Mouse (Mus musculus) forebrain, embryonic 13.5 days (tissue): ENCODE measurements around the gene Runx3. TPM values are rescaled to one million over a fixed set of nuclear protein-coding genes. Genes with fewer than 3 reads are reported as not detected.

Experiments
- ATAC-seq: fragments of 200-750 bp; cut with Nextera tagmentation; 2 replicates; pipeline ENCODE4 v1.8.0; 2017
- H3K27ac ChIP-seq: fragments of 300-500 bp; sonication (generic); 2 replicates; pipeline ENCODE4 v1.5.1; 2015; ENCODE audit warnings: inconsistent platforms, mild to moderate bottlenecking, moderate library complexity
- H3K27me3 ChIP-seq: fragments of 300-500 bp; sonication (generic); 2 replicates; pipeline ENCODE4 v1.6.1; 2015; ENCODE audit warnings: mild to moderate bottlenecking, inconsistent platforms
- H3K36me3 ChIP-seq: fragments of 300-500 bp; sonication (generic); 2 replicates; pipeline ENCODE4 v1.6.1; 2015; ENCODE audit warnings: mild to moderate bottlenecking, inconsistent platforms; ENCODE audit not compliant: poor library complexity, severe bottlenecking
- H3K4me1 ChIP-seq: fragments of 300-500 bp; sonication (generic); 2 replicates; pipeline ENCODE4 v1.6.1; 2015; ENCODE audit warnings: inconsistent platforms
- H3K4me2 ChIP-seq: fragments of 300-500 bp; sonication (generic); 2 replicates; pipeline ENCODE4 v1.6.1; 2015; ENCODE audit warnings: inconsistent platforms, mild to moderate bottlenecking, moderate library complexity
- H3K4me3 ChIP-seq: fragments of 300-500 bp; sonication (generic); 2 replicates; pipeline ENCODE4 v1.5.1; 2015; ENCODE audit warnings: mild to moderate bottlenecking, inconsistent platforms
- H3K9ac ChIP-seq: fragments of 300-500 bp; sonication (generic); 2 replicates; pipeline ENCODE4 v1.6.1; 2015; ENCODE audit warnings: mild to moderate bottlenecking, inconsistent platforms
- H3K9me3 ChIP-seq: fragments of 300-500 bp; sonication (generic); replicated peaks from 2 replicates; pipeline ENCODE4 v1.6.1; 2016; ENCODE audit warnings: inconsistent platforms
- WGBS: fragments of 180-500 bp; shearing (Covaris S2); methylation state at CpG from one replicate; pipeline ENCODE4 v1.1.7; 2015; 5-methylcytosine and 5-hydroxymethylcytosine counted together
- polyA plus RNA-seq: library from polyadenylated mRNA; unstranded; fragments of >200 nt; fragmentation: Nextera tagmentation; extraction: Ambion mirVana; gene quantifications from 2 replicates; pipeline ENCODE4 v1.2.1, GENCODE M21; 2015

Gene Runx3
- polyA plus RNA-seq, 1 experiment from 2014 or later = not detected

- peaks cover 39% of the 10 kb centered on the region for H3K27me3 ChIP-seq
- H3K9ac ChIP-seq = no peak overlapping the region
These were observed 15.8 kb downstream of the Runx3 start for GRCm38 (mm10) chr4:135136202-135136601.

DNA sequence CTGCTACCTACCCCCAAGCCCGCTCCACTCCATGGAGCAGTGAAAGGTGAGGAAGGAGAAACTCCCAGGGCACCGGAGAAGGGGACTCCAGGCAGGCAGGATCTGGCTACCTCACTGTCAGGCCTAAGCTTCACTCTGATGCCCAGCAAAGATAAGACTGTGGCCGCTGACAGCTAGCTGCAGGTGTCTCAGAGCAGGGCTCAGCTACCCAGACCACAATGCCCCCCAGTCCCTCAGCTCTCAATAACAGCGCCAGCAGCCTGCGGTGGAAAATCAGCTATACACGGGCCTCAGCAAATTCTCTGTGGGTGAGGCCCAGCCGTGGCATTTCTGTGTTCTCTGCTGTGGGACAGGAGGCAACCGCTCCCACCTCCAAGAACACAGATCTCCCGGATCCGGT lies 16.2 kb downstream of the Runx3 start:
- no peaks in the 10 kb centered on the region for H3K9me3 ChIP-seq
- peaks cover 43% of the 10 kb centered on the region for H3K27me3 ChIP-seq
- no peak overlapping the region for H3K9ac ChIP-seq
- H3K36me3 ChIP-seq = no peaks in the 10 kb centered on the region
- H3K27ac ChIP-seq = no peak overlapping the region
- H3K4me1 ChIP-seq = peaks cover 7% of the 10 kb centered on the region; the same call in 1 of the 2 replicates
- no peak overlapping the region for H3K4me2 ChIP-seq
- no peak overlapping the region for H3K4me3 ChIP-seq
- no peak for ATAC-seq
- WGBS = 64% methylated on average over 10 of the region's 10 CpGs

More at GRCm38 (mm10) chr4:135136202-135136601, 15.8 kb downstream of the Runx3 start:
- Histone ChIP-seq H3K9me3 (no peaks in the 10 kb centered on the region), H3K4me1 (peaks cover 7% of the 10 kb centered on the region; the same call in 1 of the 2 replicates), H3K4me3 (no peak overlapping the region), H3K4me2 (no peak overlapping the region), H3K27ac (no peak overlapping the region), H3K36me3 (no peaks in the 10 kb centered on the region)
- WGBS = 56% methylated on average over 8 of the region's 8 CpGs
- no peak for ATAC-seq

- H3K4me3 ChIP-seq = no peak overlapping the region
- H3K4me1 ChIP-seq = peaks cover 7% of the 10 kb centered on the region; the same call in 1 of the 2 replicates
- no peak overlapping the region for H3K4me2 ChIP-seq
- WGBS = 1% methylated on average over 25 of the region's 25 CpGs
- no peaks in the 10 kb centered on the region for H3K36me3 ChIP-seq
- H3K9me3 ChIP-seq = no peaks in the 10 kb centered on the region
- no peak for ATAC-seq
- H3K27me3 ChIP-seq = peaks cover 86% of the 10 kb centered on the region
- H3K27ac ChIP-seq = no peak overlapping the region
- peak overlapping the region; percentile 34; the same call in 1 of the 2 replicates for H3K9ac ChIP-seq
These were observed 20.4 kb downstream of the Runx3 start for GRCm38 (mm10) chr4:135140647-135141515.

DNA sequence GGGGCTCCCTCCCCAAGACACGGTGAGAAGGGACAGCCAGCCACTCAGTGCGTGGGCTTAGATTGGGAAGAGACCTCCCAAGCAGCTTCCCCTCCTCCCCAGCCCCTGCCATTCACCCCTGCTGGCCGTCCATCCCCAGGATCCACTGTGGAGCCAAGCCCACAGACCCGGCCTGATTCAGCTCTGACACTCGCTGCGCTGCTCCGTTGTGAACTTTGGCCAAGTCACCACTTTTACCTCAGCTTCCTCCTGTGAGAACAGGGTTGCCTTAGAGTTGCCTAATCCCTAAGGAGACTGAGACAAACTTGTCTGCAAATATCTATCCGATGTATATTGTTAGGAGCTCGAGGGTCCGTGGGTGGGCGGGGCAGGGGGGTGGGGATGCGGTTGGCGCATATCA lies 21.3 kb downstream of the Runx3 start:
- no peak for ATAC-seq
- no peak overlapping the region for H3K9ac ChIP-seq
- no peak overlapping the region for H3K27ac ChIP-seq
- H3K36me3 ChIP-seq = no peaks in the 10 kb centered on the region
- peaks cover 94% of the 10 kb centered on the region for H3K27me3 ChIP-seq
- H3K4me1 ChIP-seq = peaks cover 7% of the 10 kb centered on the region; the same call in 1 of the 2 replicates
- no peak overlapping the region for H3K4me2 ChIP-seq
- WGBS = 5% methylated on average over 13 of the region's 13 CpGs
- no peak overlapping the region for H3K4me3 ChIP-seq
- no peaks in the 10 kb centered on the region for H3K9me3 ChIP-seq

DNA sequence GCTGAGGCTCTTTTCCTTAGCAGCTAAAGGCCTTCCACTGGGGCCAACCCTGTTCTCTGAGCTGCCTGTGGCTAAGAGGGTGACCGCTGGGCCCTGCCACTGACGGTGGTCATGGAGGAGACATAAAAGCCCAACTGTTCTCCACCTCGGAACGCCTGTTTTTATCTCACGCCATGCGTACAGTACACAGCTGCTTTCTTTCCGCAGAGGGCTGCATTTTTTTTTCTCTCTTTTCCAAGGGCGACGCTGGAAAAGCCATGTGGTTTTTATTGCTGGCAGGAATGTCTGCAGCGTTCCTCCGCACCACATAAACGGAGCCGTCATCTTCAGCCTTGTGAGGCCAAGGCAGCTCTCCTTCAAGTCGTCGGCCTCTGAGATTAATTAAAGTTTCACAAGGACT lies 26.3 kb downstream of the Runx3 start:
- Histone ChIP-seq H3K27ac (no peak overlapping the region), H3K4me2 (no peak overlapping the region), H3K4me1 (0 out of 2 replicates have a peak, but pooled peaks cover 5% of the 10 kb centered on the region), H3K9me3 (no peaks in the 10 kb centered on the region), H3K4me3 (no peak overlapping the region), H3K36me3 (no peaks in the 10 kb centered on the region), H3K9ac (no peak overlapping the region), H3K27me3 (peaks cover 99% of the 10 kb centered on the region)
- 15% methylated on average over 15 of the region's 15 CpGs for WGBS
- no peak for ATAC-seq

- Histone ChIP-seq H3K36me3 (no peaks in the 10 kb centered on the region), H3K9ac (no peak overlapping the region), H3K4me1 (peaks cover 19% of the 10 kb centered on the region), H3K9me3 (no peaks in the 10 kb centered on the region), H3K27me3 (peaks cover 99% of the 10 kb centered on the region), H3K4me2 (no peak overlapping the region), H3K4me3 (no peak overlapping the region), H3K27ac (no peak overlapping the region)
- WGBS = 4% methylated on average over 7 of the region's 7 CpGs
- no peak for ATAC-seq
These were observed 28.2 kb downstream of the Runx3 start for GRCm38 (mm10) chr4:135148660-135149059.

- Histone ChIP-seq H3K9me3 (no peaks in the 10 kb centered on the region), H3K36me3 (no peaks in the 10 kb centered on the region), H3K27me3 (peaks cover 100% of the 10 kb centered on the region), H3K27ac (no peak overlapping the region), H3K4me2 (no peak overlapping the region), H3K4me1 (peaks cover 21% of the 10 kb centered on the region), H3K4me3 (0 out of 2 replicates have a peak overlapping the region, but pooled peaks have one; percentile 3), H3K9ac (no peak overlapping the region)
- WGBS = 1% methylated on average over 32 of the region's 32 CpGs
- ATAC-seq = peak; percentile 39; the same call in 1 of the 2 replicates
These were observed 29.8 kb downstream of the Runx3 start for GRCm38 (mm10) chr4:135150031-135150801.

DNA sequence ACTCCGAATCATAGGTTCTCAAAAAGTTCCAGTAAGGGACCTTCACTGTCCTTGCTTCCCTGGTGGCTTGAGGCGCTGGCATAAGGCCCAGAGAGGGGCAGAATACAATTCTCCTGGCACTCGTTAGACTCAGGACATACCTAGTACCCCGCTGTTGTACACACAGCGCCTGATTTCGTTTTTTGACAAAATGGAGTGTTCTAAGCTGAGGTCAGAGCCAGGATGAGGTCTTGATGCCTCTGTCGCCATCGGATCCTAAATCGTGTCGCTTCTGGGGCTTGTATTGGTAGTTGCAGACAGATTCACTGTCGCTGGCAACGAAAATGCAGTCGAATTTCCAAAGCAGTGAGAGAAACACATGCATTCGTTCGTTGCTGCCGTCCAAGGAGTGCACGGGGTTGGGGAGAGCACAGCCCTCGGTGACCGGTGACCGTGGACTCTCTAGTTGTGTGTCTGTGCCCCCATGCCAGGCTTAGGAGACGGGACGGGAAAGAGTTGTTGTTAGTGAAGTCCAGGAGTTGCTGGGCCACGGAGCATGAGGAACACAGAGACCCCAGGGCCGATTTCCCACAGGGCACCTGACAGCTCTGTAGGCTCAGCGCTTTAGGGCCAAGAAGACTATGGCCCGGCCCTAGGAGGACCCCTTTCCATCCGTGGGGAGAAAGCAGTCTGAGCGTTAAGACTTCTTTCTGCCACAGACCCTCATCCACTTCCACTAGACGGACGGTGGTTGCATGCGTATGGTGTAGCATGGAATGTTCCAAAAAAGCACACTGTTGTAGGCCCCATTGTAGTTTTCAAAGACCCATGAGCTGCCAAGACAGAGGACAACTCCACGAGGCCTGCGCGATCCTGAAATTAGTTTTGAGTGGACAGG lies 30.9 kb downstream of the Runx3 start:
- Histone ChIP-seq H3K27me3 (peaks cover 100% of the 10 kb centered on the region), H3K27ac (no peak overlapping the region), H3K4me1 (peaks cover 21% of the 10 kb centered on the region), H3K9ac (no peak overlapping the region), H3K4me3 (no peak overlapping the region), H3K36me3 (no peaks in the 10 kb centered on the region), H3K4me2 (no peak overlapping the region), H3K9me3 (no peaks in the 10 kb centered on the region)
- WGBS = 3% methylated on average over 34 of the region's 34 CpGs
- ATAC-seq = no peak

- no peaks in the 10 kb centered on the region for H3K36me3 ChIP-seq
- no peaks in the 10 kb centered on the region for H3K9me3 ChIP-seq
- ATAC-seq = 0 out of 2 replicates have a peak, but pooled peaks have one; percentile 23
- H3K27me3 ChIP-seq = peaks cover 100% of the 10 kb centered on the region
- H3K4me3 ChIP-seq = peak overlapping the region; percentile 36
- H3K4me2 ChIP-seq = peak overlapping the region; percentile 55
- peaks cover 21% of the 10 kb centered on the region for H3K4me1 ChIP-seq
- no peak overlapping the region for H3K27ac ChIP-seq
- no peak overlapping the region for H3K9ac ChIP-seq
- under 1% methylated on average over 30 of the region's 63 CpGs for WGBS
These were observed 31.6 kb downstream of the Runx3 start for GRCm38 (mm10) chr4:135151988-135152594.

GRCm38 (mm10) chr4:135152834-135153259 lies 32.4 kb downstream of the Runx3 start:
- Histone ChIP-seq H3K4me2 (peak overlapping the region; percentile 55), H3K27me3 (peaks cover 100% of the 10 kb centered on the region), H3K27ac (no peak overlapping the region), H3K4me3 (peak overlapping the region; percentile 36), H3K36me3 (no peaks in the 10 kb centered on the region), H3K9me3 (no peaks in the 10 kb centered on the region), H3K9ac (no peak overlapping the region), H3K4me1 (peaks cover 25% of the 10 kb centered on the region)
- no peak for ATAC-seq
- WGBS = under 1% methylated on average over 44 of the region's 45 CpGs
